Mouse (Mus musculus) lung, postnatal 0 days (tissue): Measurements from ENCODE around the gene Synj1.

Experiments used
- CTCF ChIP-seq: IDR thresholded peaks from 2 replicates; pipeline ENCODE4 v1.5.1; 2016; ENCODE audit warnings: antibody characterized with exemption, mild to moderate bottlenecking
- EP300 ChIP-seq: IDR thresholded peaks from 2 replicates; pipeline ENCODE4 v1.6.1; 2016; ENCODE audit warnings: antibody characterized with exemption, mild to moderate bottlenecking, control low read depth

GRCm38 (mm10) chr16:91011847-91012246, 739 bp upstream of the Synj1 start:
- TF ChIP-seq CTCF (no peak), EP300 (no peak)
